Mouse (Mus musculus) gastrocnemius, adult 8-10 months (tissue): Measurements from ENCODE around the gene Zfp932. TPM values are rescaled to one million over a fixed set of nuclear protein-coding genes. Genes with fewer than 3 reads are reported as not detected.
"Not testable (repeated sequence)": the region's sequence is repeated elsewhere in the genome, so short reads cannot be mapped to it uniquely, and the experiment has no call there.

Experiments
- DNase-seq, 2 experiments: peaks; one replicate each; pipeline ENCODE4 v3.0.0; 2022; ENCODE audit warnings: low spot score in 2 of 2
- total RNA-seq, 4 experiments: library from RNA; stranded (reverse); gene quantifications; 2 replicates each; pipeline ENCODE4 v1.2.4; 2022

Gene Zfp932
- total RNA-seq, result 1 to 10 TPM; 7.7 to 9.9 (median 8.6) TPM

DNA sequence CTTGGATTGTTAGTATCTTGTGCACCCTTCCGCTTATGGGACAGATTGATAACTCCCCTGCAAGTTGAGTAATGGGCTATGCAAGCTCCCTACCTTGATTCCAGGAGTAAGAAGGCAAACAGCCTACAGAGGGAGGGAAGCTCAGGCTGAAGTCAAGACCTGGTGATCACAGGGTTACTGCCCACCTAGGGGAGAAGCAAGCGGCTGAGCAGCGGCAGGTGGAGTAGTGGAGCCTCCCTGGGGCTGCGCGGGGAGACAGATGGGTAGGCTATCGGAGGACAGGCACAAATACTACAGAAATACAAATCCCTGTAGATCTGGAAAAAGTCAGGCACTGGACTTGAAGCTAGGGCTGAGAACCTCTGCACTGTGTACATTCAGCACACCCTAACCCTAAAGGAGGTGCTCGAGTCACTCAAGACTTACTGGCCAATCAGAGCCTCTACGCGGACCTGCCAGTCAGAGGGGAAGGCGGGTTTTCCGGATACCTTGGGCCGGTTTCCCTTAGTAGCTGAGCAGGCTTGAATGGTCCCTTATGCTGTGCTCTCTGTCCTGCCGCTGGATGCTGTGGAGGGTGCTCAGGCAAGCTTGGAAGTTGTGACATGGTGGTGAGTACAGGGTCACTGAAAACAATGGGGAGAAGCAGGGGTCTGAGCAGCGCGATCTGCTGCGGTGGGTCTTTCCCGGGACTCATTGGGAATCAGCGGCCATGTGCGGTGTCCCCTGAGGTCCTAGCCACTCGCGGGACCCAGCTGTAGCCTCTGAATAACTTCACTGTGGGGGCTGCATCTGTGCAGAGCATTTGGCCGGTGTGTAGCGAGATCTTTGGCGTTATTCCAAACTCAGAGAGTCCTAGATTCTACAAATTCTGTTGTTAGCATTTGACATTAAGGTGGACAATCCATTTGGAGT is at the start of gene Zfp932:
Gene Zfp932, plus strand, starts transcription at position 496 of the 912 bp plus-strand sequence.
- peak; percentile 53 to 59 for DNase-seq

DNA sequence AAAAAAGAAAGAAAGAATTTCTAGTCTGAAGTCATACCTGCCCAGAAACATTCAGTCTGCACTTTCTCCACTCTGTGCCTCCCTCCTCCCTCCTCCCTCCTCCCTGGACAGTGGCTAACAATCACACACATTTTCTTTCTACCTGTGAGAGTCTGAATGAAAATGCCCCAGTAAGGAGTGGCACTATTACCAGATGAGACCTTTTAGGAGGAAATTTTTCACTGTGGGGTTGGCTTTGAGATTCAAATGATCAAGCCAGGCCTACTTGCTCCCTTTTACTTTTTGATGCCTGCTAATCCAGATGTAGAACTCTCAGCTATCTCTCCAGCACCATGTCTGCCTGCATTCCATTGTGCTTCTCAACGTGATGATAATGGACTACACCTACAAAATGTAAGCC is 46.0 kb upstream of the Zfp932 start:
- no peak for DNase-seq

DNA sequence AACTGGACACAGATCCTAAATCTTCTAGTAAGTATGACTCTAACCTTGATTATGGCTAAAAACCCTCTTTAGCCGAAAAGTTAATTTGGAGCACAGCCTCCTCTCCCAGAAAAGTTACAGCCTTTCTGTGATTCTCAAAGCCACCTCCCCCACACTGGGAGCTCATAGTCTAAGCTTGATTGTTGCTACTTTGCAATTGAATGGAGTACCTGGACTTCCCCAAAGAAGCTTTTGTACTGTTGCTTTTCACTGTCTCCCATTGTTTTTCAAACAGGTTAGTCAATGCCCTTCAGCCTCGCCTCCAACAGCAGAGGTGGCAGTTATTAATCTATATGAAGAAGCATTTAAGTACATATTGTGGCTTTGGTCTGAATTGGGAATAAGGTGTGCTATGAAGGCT is 15.6 kb upstream of the Zfp932 start:
- DNase-seq, result not testable (repeated sequence)

DNA sequence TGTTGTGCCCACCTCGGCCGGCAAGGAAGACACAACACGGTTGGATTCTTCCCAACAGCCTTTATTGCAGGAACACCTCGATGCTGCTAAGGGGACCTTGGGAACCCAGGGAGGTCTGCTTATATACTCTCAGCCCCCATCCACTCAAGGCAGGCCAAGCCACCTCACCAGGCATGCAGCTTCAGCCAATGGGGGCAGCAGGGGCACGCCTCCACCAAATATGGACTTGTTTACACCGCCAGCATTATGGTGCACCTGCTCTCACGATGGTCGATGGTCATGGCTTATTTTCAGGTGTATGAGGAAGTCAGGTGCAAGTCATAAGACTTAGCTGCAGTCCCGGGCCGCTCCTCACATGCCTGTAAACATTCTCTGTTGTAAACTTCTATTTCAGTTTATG is 860 bp upstream of the Zfp932 start:
- DNase-seq, result not testable (repeated sequence)

DNA sequence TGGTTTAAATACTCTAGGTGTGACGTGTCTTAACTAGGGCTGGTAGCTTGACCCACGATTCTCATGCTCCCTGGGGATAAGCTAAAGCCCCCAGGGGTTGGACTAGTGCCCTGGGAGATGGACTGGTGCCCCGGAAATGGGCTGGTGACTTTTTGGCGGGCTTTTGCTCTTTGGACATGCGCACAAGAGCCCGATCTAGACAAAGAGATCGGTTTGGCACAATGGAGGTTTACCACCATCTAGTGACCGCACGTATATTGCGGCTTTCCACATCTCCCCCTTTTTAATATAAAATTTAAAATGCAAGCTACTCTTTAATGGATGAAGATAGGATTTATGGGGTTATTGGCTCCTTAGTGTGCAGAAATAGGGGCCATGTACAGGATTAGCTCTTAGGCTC is 19.5 kb downstream of the Zfp932 start:
- not testable (repeated sequence) for DNase-seq

DNA sequence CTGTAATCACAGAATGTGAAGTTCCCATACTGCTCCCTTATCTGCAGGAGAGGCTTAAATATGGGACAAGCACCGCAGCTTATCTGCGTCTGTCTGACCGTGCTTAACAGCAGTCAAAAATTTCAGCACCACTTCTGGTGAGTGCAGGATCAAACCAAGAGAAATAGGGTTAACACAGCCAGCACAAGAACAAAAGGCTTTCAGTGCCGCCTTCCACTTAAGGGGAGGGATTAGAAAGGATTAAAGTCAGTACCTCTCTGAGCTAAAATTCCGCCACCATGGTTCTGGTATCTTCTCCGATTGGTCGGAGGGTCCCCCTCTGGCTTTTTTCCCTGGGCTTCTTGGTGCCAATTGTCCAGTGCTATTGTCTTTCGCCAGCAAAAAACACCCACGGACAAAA is 27.0 kb downstream of the Zfp932 start:
- DNase-seq, result no peak

DNA sequence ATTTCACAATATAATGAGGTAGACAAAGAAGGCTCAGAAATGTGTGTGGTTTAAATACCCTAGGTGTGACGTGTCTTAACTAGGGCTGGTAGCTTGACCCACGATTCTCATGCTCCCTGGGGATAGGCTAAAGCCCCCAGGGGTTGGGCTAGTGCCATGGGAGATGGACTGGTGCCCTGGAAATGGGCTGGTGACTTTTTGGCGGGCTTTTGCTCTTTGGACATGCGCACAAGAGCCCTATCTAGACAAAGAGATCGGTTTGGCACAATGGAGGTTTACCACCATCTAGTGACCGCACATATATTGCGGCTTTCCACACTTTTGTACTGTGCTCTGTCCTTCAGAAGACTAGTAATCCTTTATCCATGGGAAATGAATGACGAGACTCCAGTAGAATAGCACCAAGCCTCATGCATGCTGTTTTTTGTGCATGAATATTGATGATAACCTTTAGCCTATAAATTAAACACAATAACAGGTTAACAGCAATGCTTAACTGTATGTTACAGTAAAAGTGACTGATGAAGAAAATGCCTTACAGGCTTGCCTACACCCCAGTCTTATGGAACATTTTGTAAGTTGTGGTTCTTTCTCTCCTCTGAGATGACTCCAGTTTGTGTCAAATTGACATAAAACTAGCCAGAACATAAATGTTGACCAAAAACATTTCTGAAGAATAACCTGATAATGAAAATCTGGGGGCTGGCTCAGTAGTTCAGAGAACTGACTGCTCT is 27.5 kb downstream of the Zfp932 start:
- DNase-seq, result not testable (repeated sequence)

DNA sequence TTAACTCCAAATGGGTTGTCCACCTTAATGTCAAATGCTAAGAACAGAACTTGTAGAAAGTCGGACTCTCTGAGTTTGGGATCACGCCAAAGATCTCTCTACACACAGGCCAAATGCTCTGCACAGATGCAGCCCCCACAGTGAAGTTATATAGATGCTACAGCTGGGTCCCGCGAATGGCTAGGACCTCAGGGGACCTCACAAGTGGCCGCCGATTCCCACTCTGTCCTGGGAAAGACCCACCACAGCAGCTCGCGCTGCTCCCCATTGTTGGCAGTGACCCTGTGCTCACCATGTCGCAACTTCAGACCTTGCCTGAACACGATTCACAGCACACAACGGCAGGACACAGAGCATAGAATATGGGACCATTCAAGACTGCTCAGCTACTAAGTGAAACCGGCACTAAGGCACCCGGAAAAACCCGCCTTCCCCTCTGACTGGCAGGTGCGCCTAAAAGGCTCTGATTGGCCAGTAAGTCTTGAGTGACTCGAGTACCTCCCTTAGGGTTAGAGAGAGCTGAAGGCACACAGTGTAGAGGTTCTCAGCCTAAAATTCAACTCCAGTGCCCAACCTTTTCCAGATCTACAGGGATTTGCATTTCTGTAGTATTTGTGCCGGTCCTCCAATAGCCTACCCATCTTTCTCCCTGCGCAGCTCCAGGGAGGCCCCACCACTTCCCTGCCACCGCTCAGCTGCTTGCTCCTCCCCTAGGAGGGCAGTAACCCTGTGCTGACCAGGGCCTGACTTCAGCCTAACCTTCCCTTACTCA is 61.5 kb downstream of the Zfp932 start:
- peak; percentile 66 to 67 for DNase-seq

Other genes starting within 250 kb of the Zfp932 start
- 1 to 10 TPM in 2 of 4 experiments, under 1 TPM in 2; 0.56 to 1.3 (median 0.94) TPM for gene 4930522L14Rik, start 244.6 kb upstream of the Zfp932 start, total RNA-seq
- 1 to 10 TPM; 3.8 to 7.8 (median 5.5) TPM for gene Gm15446, start 73.1 kb upstream of the Zfp932 start, total RNA-seq
- 1 to 10 TPM in 3 of 4 experiments, under 1 TPM in 1; 0.65 to 2.5 (median 1.8) TPM for gene Gm17655, start 76.0 kb downstream of the Zfp932 start, total RNA-seq
- gene Gm35315, start 97.9 kb downstream of the Zfp932 start, total RNA-seq, result under 1 TPM; 0.27 to 0.49 (median 0.34) TPM
- gene Plcxd1, start 103.4 kb downstream of the Zfp932 start, total RNA-seq, result not detected
- 10 to 100 TPM; 10.9 to 20.6 (median 13.5) TPM for gene Gtpbp6, start 111.7 kb downstream of the Zfp932 start, total RNA-seq
- gene Zfp605, start 113.6 kb downstream of the Zfp932 start, total RNA-seq, result 1 to 10 TPM; 3.5 to 5.4 (median 4.3) TPM
- 10 to 100 TPM in 3 of 4 experiments, 1 to 10 TPM in 1; 9.0 to 12.7 (median 12.0) TPM for gene Chfr, start 139.3 kb downstream of the Zfp932 start, total RNA-seq
- gene Golga3, start 180.2 kb downstream of the Zfp932 start, total RNA-seq, result 10 to 100 TPM; 44.1 to 52.7 (median 50.0) TPM
- 10 to 100 TPM; 30.9 to 39.7 (median 33.5) TPM for gene Ankle2, start 234.5 kb downstream of the Zfp932 start, total RNA-seq